ENCODE assay signal across 8 mouse cellular contexts in the genomic region with DNA sequence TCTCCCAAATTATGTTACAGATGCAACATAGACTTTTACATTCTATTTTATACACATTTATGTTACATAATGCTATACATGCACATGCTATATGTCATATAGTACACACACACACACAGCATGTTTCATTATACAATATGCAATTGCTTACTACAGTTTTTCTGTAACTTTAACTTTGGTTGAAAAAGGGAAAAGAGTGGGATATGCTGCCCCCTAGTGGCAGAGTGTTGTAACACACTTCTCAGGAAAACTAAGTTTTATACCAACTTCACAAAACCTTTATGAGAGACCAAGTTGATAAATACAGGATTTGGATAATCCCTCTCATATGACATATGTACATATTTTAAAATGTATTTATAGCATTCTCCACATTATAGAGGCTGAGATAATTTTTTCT. TPM values are rescaled to one million over a fixed set of nuclear protein-coding genes. Genes with fewer than 3 reads are reported as not detected.
DNase-seq lines count a peak whose midpoint lies in the region; ATAC-seq and TF ChIP-seq lines count a peak whose summit lies in the region.

No protein-coding gene starts in this region.

- no peak for ATAC-seq in kidney, postnatal 0 days (replicated peaks; ENCODE audit: low FRiP score, low read depth)
- ATAC-seq in megakaryocyte, adult 5-6 weeks (ENCODE audit: poor library complexity, severe bottlenecking): peak; percentile 35; the same call in 1 of the 2 replicates
- no peak for ATAC-seq in monocyte, adult 5-6 weeks (replicated peaks; ENCODE audit: insufficient number of reproducible peaks, low FRiP score, low TSS enrichment, poor library complexity, severe bottlenecking)

- H3K4me1 ChIP-seq in heart, adult 2 months (ENCODE audit: control insufficient read depth, insufficient read depth, low read length): peaks cover 4% of the 10 kb centered on the region
- H3K4me1 ChIP-seq in heart, embryonic 10.5 days: peaks cover 16% of the 10 kb centered on the region
- H3K4me1 ChIP-seq in kidney, postnatal 0 days (replicated peaks; ENCODE audit: insufficient read depth, low read length): no peaks in the 10 kb centered on the region

- no peak overlapping the region; the same call in 1 of the 2 replicates for H3K27ac ChIP-seq in heart, adult 2 months
- no peak overlapping the region for H3K27ac ChIP-seq in heart, embryonic 10.5 days
- no peak overlapping the region for H3K27ac ChIP-seq in kidney, postnatal 0 days

- no peak for TF ChIP-seq EP300 in heart, adult 2 months (IDR thresholded peaks at IDR 0.05; ENCODE audit: insufficient read depth, low read depth, low read length)

- H3K36me3 ChIP-seq in heart, adult 2 months (ENCODE audit: control insufficient read depth, insufficient read depth, low read length): no peaks in the 10 kb centered on the region
- H3K36me3 ChIP-seq in heart, embryonic 10.5 days: no peaks in the 10 kb centered on the region
- no peaks in the 10 kb centered on the region for H3K36me3 ChIP-seq in kidney, postnatal 0 days (ENCODE audit: insufficient read depth, low read length)

- intact Hi-C loops in heart, adult 2 months (cut with DNase I): loop anchor here (2.0 to 5.0 kb wide), 4 partner anchors 35 to 255 kb away; no protein-coding TSS in a partner anchor

- H3K4me3 ChIP-seq in heart, adult 2 months: no peak overlapping the region
- H3K4me3 ChIP-seq in heart, embryonic 10.5 days: no peak overlapping the region
- no peak overlapping the region for H3K4me3 ChIP-seq in kidney, postnatal 0 days (replicated peaks; ENCODE audit: low read depth, low read length)

- TF ChIP-seq POLR2A in heart, adult 2 months (IDR thresholded peaks at IDR 0.05; ENCODE audit: insufficient read depth, low read depth, low read length): no peak

- peak in 1 of 2 experiments; percentile 50 for DNase-seq in heart, adult 2 months
- no peak for DNase-seq in heart, embryonic 10.5 days (ENCODE audit: low spot score)
- peak; percentile 52 for DNase-seq in urinary bladder, postnatal 25 days (ENCODE audit: low spot score)
- no peak for DNase-seq in urinary bladder, adult 2 months (ENCODE audit: low spot score)
- DNase-seq in cerebellum, postnatal 10 days: peak; percentile 74 to 82
- peak; percentile 74 for DNase-seq in kidney, postnatal 0 days (ENCODE audit: low spot score)

- no peaks in the 10 kb centered on the region for H3K79me2 ChIP-seq in heart, adult 2 months (replicated peaks; ENCODE audit: control insufficient read depth, insufficient read depth, low read length)

- no peak overlapping the region for H3K9ac ChIP-seq in heart, adult 2 months (ENCODE audit: low read depth, low read length)
- no peak overlapping the region for H3K9ac ChIP-seq in kidney, postnatal 0 days (ENCODE audit: low read depth, low read length)

- no peaks in the 10 kb centered on the region for H3K27me3 ChIP-seq in heart, adult 2 months (ENCODE audit: control insufficient read depth, insufficient read depth, low read length)
- peaks cover 40% of the 10 kb centered on the region for H3K27me3 ChIP-seq in heart, embryonic 10.5 days (ENCODE audit: insufficient read depth, poor library complexity, severe bottlenecking)
- H3K27me3 ChIP-seq in kidney, postnatal 0 days (ENCODE audit: insufficient read depth, low read length): no peaks in the 10 kb centered on the region

- no peaks in the 10 kb centered on the region for H3K9me3 ChIP-seq in heart, embryonic 10.5 days
- no peaks in the 10 kb centered on the region for H3K9me3 ChIP-seq in kidney, postnatal 0 days (replicated peaks; ENCODE audit: low read length)

- no peak overlapping the region for H3K4me2 ChIP-seq in kidney, postnatal 0 days (ENCODE audit: low read length)

- peak; percentile 98; the same call in 1 of the 2 replicates for TF ChIP-seq CTCF in heart, adult 2 months (IDR thresholded peaks at IDR 0.05)
- TF ChIP-seq CTCF in kidney, postnatal 0 days (IDR thresholded peaks at IDR 0.05; ENCODE audit: low read depth): peak; percentile 90

RNA-seq across cellular contexts. Expression of gene Slc4a3, which starts 51.6 kb away (rescaled TPM):
- total RNA-seq in heart, adult 2 months (2021): 100 to 1,000 TPM; 241 to 300 TPM
- polyA plus RNA-seq in heart, adult 2 months (2012; rRNA removed): 182 and 222 TPM in 2 replicates
- polyA plus RNA-seq in heart, embryonic 10.5 days (2016; fragmentation: Nextera tagmentation; extraction: Ambion mirVana): 20.0 and 29.8 TPM in 2 replicates
- 31.5 and 33.4 TPM in 2 replicates for polyA plus RNA-seq in urinary bladder, adult 2 months (2012; rRNA removed)
- 15.1 and 15.3 TPM in 2 replicates for polyA plus RNA-seq in kidney, postnatal 0 days (2015; fragmentation: Nextera tagmentation; extraction: Ambion mirVana)
- total RNA-seq in megakaryocyte, adult 5-6 weeks (2015): 0.05 TPM in 1 of 2 replicates, not detected in the other
- not detected in 2 replicates for total RNA-seq in megakaryocyte, adult 5-6 weeks (2017)
- total RNA-seq in monocyte, adult 5-6 weeks (2017): 0.21 TPM in 1 of 3 replicates, not detected in the others

Comparison
In these comparisons a context has a peak if more than half of its experiments do, and no peak if none do; other contexts are left out.
1. DNase-seq: peak in urinary bladder, postnatal 25 days (single experiment), cerebellum, postnatal 10 days (2 of 2) and kidney, postnatal 0 days (single experiment); none in heart, embryonic 10.5 days (single experiment) and urinary bladder, adult 2 months (single experiment).